Mouse (Mus musculus) layer of hippocampus, postnatal 14 days (tissue): ENCODE data around the gene Amz2. TPM values are rescaled to one million over a fixed set of nuclear protein-coding genes. Genes with fewer than 3 reads are reported as not detected.

Experiments used
- DNase-seq, 2 experiments: peaks; one replicate each; pipeline ENCODE4 v3.0.0; 2021 to 2022; ENCODE audit warnings: low spot score in 2 of 2, mixed read lengths in 1 of 2
- total RNA-seq, 2 experiments: library from RNA; stranded (reverse); gene quantifications; 2 replicates each; pipeline ENCODE4 v1.2.3; 2021

Amz2 gene
- total RNA-seq, 2 experiments from 2014 or later: 70.6 to 75.2 TPM

DNA sequence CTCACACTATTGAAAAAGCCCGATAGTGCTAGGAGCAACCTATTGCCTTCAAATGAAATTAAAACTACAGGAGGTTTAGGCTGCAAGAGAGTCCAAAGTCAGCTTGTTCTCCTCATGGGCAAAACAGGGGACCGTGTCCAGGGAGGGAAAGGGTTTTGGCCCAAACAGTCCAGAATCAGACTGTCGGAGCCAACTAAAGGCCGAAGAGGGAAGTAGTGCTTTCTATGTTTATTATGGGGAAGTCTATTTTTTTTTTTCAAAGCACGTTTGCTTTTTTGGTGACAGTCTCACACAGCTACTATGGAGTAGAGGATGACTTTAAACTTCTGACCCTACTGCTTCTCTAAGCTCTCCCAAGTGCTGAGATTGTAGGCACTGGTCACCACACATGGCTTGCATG lies 42.4 kb downstream of the Amz2 start:
- DNase-seq: no peak

- no peak for DNase-seq
Observed at GRCm38 (mm10) chr11:109470170-109470569, 44.4 kb downstream of the Amz2 start.

DNA sequence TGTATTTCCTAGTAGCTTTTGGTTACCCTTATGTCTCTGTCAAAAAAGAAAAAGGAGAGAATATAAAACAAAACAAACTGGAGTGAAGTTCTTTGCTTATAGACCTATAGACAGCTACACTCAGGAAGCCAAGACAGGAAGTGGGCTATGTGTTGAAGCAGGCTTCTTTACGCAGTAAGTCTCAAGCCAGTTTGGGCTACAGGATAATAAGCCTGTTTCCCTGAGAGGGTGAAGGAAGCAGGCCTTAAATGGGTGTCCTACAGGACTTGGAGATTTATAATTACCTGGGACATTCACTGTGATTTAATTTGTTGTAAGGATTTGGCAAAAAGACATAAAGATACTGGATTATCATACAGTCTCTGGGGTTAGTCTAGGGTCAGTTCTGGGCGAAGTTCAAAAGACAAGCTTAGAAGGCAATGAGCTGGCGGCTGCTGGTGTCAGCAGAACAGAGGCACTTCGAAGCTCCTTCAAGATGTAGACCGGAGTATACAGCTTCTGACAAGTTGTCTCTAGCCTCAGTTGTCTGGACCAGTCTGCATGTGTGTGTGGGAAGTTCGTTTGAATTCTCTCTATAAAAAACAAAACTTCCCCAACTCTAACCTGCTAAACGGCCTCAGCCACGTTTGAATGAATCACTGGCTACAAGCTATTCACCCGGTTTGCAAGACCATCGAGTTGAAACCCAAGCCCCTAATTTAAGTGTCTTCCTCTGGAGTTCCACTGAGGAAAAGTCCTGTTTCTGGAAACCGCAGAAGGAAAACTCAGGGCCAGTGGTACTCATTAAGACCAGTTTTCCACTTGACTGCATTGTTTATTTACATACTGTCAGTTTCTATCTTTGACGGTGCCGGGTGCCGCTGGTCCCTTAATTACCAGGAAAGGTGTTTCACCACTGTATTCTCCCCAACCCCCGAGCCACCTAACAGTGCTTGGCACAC lies 45.4 kb downstream of the Amz2 start:
- no peak for DNase-seq

DNA sequence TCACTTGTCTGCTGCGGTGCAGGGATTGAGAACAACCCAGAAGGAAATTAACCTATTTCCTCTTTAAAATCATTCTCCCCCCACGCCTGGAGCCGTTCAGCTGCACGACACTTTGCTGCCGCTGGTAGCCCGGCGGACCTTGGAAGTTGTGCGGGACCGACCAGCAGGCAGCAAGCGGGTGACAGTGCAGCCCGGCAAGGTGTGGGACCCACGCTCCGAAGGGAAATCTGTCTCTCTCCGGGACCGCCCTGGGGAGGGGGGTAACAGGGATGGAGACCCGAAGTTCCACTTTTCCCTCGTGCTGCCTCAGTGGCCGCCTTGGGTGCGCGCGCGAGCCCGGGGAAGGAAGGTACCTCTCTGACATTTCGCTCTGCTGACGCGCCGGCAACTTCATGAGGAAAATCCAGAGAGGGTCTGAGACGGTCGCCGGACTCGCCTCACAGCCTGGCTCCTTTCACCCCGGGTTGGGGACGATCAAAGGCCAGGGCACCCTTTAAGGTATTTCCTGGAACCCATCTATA lies 46.5 kb downstream of the Amz2 start:
- peak in 1 of 2 experiments; percentile 16 for DNase-seq

GRCm38 (mm10) chr11:109472821-109473170 lies 47.0 kb downstream of the Amz2 start:
- DNase-seq: no peak

GRCm38 (mm10) chr11:109473171-109474085 lies 47.7 kb downstream of the Amz2 start, which contains the start of the genes Arsg and Slc16a6:
Arsg (plus strand) TSS chr11:109473374.
Slc16a6 (minus strand) TSS chr11:109473598.
- DNase-seq: peak; percentile 82 to 83

DNA sequence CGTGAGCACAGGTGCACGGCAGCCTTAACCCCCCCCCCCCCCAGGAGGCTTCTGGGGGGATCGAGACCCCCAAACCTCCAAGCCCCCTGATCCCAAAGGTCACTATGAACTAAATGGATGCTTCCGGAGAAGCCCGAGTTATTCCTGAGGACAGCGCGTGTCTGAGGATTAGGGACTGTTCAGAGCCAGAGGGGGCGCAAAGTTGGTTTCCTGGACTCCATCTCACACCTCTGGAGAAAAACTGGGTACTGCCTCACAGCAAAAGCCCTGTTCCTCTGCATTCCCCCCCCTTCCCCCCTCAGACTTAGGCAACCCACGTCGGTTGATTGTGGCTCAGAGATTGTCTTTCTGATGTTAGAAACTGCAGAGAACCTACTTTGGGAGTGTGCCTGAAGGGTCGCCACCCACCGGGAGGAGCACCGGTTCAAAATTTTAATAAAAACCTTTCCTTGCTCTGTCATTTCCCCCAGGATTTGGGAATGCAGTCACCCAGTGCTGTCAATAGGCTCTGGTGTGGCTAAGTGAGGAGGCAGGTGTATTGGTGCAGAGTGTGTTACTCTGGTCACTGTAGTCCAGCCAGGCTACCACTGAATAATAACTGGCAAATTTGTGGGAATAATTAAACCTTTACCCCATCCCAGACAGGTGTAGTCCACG lies 48.5 kb downstream of the Amz2 start:
- no peak for DNase-seq

- DNase-seq: no peak
Observed at GRCm38 (mm10) chr11:109474836-109475235, 49.1 kb downstream of the Amz2 start.

GRCm38 (mm10) chr11:109475717-109476116 lies 50.0 kb downstream of the Amz2 start:
- DNase-seq: no peak

- DNase-seq: no peak
Observed at GRCm38 (mm10) chr11:109476241-109476640, 50.5 kb downstream of the Amz2 start.

DNA sequence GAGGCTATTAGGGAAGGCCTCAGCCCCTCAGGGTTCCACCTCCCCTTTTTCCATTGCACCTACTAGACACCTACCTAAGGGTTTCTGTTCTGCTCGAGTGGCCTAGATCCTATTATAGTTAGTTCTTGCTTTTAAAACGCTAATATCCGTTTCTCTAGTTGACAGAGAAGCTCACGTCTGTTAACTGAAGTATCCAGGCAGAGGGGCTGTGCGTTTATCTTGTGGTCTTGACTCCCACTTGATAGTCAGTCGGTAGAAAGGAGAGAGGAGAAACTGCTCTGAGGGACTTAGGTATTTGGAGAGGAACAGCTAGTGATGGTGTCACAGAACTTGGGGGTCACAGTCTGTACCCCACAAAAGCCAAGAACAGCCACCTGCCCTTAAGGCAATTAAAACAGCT lies 50.9 kb downstream of the Amz2 start:
- no peak for DNase-seq

- no peak for DNase-seq
Observed at GRCm38 (mm10) chr11:109477606-109478380, 52.0 kb downstream of the Amz2 start.

- no peak for DNase-seq
Observed at GRCm38 (mm10) chr11:109479575-109480285, 54.0 kb downstream of the Amz2 start.

DNA sequence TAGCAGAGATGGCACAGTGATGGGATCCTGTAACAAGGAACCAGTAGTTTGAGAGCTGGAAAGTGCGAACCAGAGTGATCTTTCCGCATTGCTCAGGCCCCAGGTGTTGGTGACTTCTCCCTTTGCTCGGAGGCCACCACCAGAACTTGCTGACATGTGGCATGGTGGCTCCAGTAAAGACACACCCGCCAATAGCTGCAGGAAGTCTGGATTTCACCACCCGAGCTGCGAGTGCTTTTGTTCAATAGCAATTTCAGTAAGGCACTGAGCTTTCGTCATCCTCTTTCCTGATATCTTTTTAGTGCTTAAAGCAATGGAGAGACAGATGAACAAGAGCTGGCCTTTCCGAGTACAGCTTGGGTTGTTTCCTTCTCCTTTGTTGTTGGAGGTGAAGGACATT lies 54.7 kb downstream of the Amz2 start:
- no peak for DNase-seq

GRCm38 (mm10) chr11:109485398-109486045 lies 59.8 kb downstream of the Amz2 start:
- no peak for DNase-seq

DNA sequence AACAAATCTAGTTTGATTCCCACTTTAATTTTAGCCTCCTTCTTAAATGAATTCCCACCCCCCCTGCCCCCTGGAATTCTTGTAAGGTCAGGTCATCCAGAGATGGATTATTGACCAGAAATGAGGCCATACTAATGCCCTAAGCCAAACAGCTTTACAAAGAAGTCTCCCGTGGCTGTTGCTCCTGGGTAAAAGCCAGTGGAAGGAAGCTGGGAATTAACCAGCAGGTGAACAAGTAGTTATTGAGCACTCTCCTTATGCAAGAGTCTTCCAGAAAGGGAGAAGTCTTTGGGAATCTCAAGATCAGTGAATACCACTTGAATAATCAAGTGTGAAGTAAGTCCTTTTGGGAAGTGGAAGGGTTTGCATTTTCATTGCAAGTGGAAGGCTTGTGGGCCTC lies 61.4 kb downstream of the Amz2 start:
- no peak for DNase-seq

DNA sequence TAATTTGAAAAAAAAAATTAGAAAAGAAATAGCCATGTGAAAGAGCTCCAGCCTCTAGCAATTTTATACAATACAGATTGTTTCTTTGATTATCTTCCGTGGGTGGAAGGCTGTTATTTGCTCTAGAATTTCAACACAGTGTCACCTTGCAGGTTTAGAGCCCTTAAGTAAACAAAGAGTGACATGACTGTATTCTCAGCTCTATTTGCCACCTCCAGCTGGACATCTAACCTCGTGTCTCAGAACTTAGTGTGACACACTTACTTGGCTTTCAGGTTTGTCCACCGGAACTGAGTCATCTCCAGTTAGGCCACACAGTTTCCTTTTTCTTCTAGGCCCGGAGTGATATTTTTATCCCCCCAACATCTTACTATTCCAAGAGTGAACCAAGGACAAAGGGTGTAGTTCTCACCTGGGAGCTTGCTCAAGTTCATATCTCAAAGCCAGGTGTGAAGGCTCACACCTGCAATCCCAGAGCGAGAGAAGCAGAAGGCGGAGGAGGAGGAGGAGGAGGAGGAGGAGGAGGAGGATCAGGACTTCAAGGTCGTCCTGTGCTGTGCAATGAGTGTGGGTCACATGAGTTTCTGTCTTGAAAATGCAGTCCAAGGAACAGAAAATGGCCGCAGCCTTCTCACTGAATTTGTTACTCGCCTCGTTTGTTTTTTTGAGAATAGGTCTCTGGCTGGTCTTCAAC lies 62.4 kb downstream of the Amz2 start:
- no peak for DNase-seq

DNA sequence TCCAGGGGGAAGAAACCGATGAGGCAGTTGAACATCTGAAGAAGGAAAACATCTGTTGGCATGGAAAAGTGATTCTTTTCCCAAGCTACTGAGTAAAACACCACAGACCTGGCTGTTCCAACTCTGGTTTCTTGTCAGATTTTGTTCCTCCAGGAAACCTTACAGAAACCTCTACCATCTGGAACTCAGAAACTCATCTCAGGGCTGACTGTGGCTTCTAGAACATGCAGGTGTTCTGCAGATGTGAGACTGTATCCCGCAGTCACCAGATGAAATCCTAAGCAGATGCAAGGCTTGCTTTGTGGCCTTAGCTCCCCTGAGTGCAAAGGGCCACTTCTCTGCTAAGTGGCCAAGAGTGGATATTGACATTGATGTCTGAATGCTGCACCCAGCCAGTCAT lies 64.0 kb downstream of the Amz2 start:
- no peak for DNase-seq

DNA sequence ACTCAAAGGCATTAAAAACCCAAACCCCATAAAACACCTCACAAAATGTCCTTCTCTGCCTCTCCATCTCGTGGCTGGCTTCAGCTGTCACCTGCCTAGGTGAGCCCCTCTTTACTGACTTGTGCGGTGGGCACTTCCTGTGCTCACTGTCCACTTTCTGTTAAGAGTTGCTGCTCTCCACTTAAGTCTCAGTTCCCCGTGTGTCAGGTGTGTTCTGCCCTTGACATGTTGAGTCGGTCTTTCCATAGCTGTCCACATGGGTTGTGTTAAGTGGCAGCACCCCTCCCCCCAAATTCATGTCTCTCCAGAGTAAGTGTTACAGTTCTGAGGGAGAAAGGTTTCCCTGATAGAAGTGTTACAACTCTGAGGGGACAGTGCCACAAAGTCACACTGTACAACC lies 66.1 kb downstream of the Amz2 start:
- DNase-seq: no peak
